Mouse (Mus musculus) olfactory bulb, adult 2 months (tissue): ENCODE data around the gene Erv3.

ENCODE experiments used
- CTCF ChIP-seq: fragments of 200-500 bp; IDR thresholded peaks from 2 replicates; pipeline ENCODE4 v1.5.1; 2012; ENCODE audit warnings: low read depth, mild to moderate bottlenecking, low read length, moderate library complexity; ENCODE audit not compliant: insufficient read depth
- POLR2A ChIP-seq: fragments of 200-500 bp; IDR thresholded peaks from 2 replicates; pipeline ENCODE4 v1.6.1; 2012; ENCODE audit warnings: mild to moderate bottlenecking, low read depth, low read length, moderate library complexity; ENCODE audit not compliant: insufficient read depth

- TF ChIP-seq CTCF: no peak
- TF ChIP-seq POLR2A: no peak
These were observed 54.2 kb downstream of the Erv3 start for GRCm38 (mm10) chr2:131805306-131805705.
